In genomic region chr10:16619584-16619983, GRCm38 (mm10) we compare ENCODE assay signal across 16 mouse cellular contexts.
DNase-seq lines count a peak whose midpoint lies in the region; TF ChIP-seq lines count a peak whose summit lies in the region.
"Had no signal": no experiment of that assay in that cellular context is flagged by ENCODE, and none has a peak within 500 bp of the region (broad histone marks: within the 10 kb centered on the region; RNA-seq: fewer than 3 reads in every experiment).

No protein-coding gene starts in this region.

- DNase-seq in CH12.LX (ENCODE audit: extremely low read depth): peak; percentile 31
- DNase-seq in layer of hippocampus, adult 11-12 months (ENCODE audit: low spot score): no peak
- DNase-seq: adrenal gland, adult 2 months; adrenal gland, adult 8-10 months; adrenal gland, postnatal 10 days; adrenal gland, postnatal 14 days; adrenal gland, postnatal 25 days; adrenal gland, postnatal 36 days; B cell, adult 2 months; cerebellum, adult 11 months; cerebellum, adult 11-12 months; cerebellum, adult 18-20 months; cerebellum, adult 2 months; cerebellum, adult 8-10 months had no signal

- TF ChIP-seq EP300 in CH12.LX (IDR thresholded peaks at IDR 0.05; ENCODE audit: low read length): peak; percentile 60; the same call in 1 of the 2 replicates

- TF ChIP-seq POLR2A in CH12.LX (IDR thresholded peaks at IDR 0.05; ENCODE audit: low read depth, low read length): no peak

- no peak for TF ChIP-seq RAD21 in CH12.LX (IDR thresholded peaks at IDR 0.05; ENCODE audit: low read depth, low read length)

- no peak overlapping the region for H3K9ac ChIP-seq in CH12.LX (ENCODE audit: insufficient read depth, low read depth)

- no peak overlapping the region for H3K27ac ChIP-seq in CH12.LX (ENCODE audit: insufficient read depth, low read depth)

- peaks cover 0 to 4% of the 10 kb centered on the region in 2 experiments; a peak in 2 of 4 replicates for H3K4me1 ChIP-seq in CH12.LX (ENCODE audit: control insufficient read depth in 1 of 2, insufficient read depth in 2 of 2)

- no peaks in the 10 kb centered on the region for H3K27me3 ChIP-seq in CH12.LX (replicated peaks)
- H3K27me3 ChIP-seq: Patski had no signal

- dilution Hi-C loops in CH12.LX (cut with MboI; ENCODE audit: extremely low pct_ligation_motif_present, extremely low pct_unique_long_range_greater_than_20kb, low sequenced_read_pairs): no loop called here

- H3K36me3 ChIP-seq in CH12.LX (replicated peaks in 1 of 2; ENCODE audit: control insufficient read depth in 1 of 2, insufficient read depth in 1 of 2, low read length in 1 of 2): no peaks in the 10 kb centered on the region
- H3K36me3 ChIP-seq: G1E had no signal

- H3K79me2 ChIP-seq in CH12.LX (replicated peaks; ENCODE audit: control insufficient read depth, extremely low read depth, insufficient read depth, poor library complexity, severe bottlenecking): no peaks in the 10 kb centered on the region

- in situ Hi-C loops in CH12.LX (cut with MboI; ENCODE audit: low pct_ligation_motif_present, low pct_unique_long_range_greater_than_20kb, low sequenced_read_pairs): no loop called here

- no peaks in the 10 kb centered on the region for H3K9me3 ChIP-seq in CH12.LX (replicated peaks; ENCODE audit: low read length)
- H3K9me3 ChIP-seq: G1E had no signal

- H3K4me2 ChIP-seq in CH12.LX (ENCODE audit: insufficient read depth, low read depth, poor library complexity, severe bottlenecking): no peak overlapping the region

- TF ChIP-seq CTCF in CH12.LX (conservative IDR thresholded peaks at IDR 0.05 in 1 of 2, IDR thresholded peaks at IDR 0.05 in 1 of 2; ENCODE audit: low read depth in 2 of 2, low read length in 2 of 2): no peak

- no peak overlapping the region for H3K4me3 ChIP-seq in CH12.LX (replicated peaks in 1 of 3; ENCODE audit: low read depth in 2 of 3, low read length in 2 of 3, poor library complexity in 1 of 3)

TF ChIP-seq in CH12.LX, 34 proteins besides CTCF, POLR2A, EP300 and RAD21:
- TF ChIP-seq ZNF384 (IDR thresholded peaks at IDR 0.05; ENCODE audit: low read depth, low read length) (no peak), SMC3 (IDR thresholded peaks at IDR 0.05; ENCODE audit: low read depth, low read length) (no peak), USF2 (conservative IDR thresholded peaks at IDR 0.05; ENCODE audit: low read depth, low read length) (no peak), GABPA (IDR thresholded peaks at IDR 0.05; ENCODE audit: insufficient replicate concordance, low read depth, low read length) (no peak), KAT2A (IDR thresholded peaks at IDR 0.05; ENCODE audit: insufficient replicate concordance, low read length) (no peak), ZKSCAN1 (IDR thresholded peaks at IDR 0.05; ENCODE audit: borderline replicate concordance, low read depth, low read length) (no peak), USF1 (IDR thresholded peaks at IDR 0.05; ENCODE audit: low read depth, low read length) (no peak), BHLHE40 (IDR thresholded peaks at IDR 0.05; ENCODE audit: low read depth, low read length) (peak; percentile 55; the same call in 1 of the 2 replicates), HCFC1 (IDR thresholded peaks at IDR 0.05; ENCODE audit: low read depth, low read length) (no peak), MAZ (IDR thresholded peaks at IDR 0.05; ENCODE audit: low read depth, low read length) (no peak), SIN3A (IDR thresholded peaks at IDR 0.05; ENCODE audit: low read length) (no peak), ETS1 (conservative IDR thresholded peaks at IDR 0.05; ENCODE audit: low read depth, low read length) (no peak; the same call in 1 of the 2 replicates), NRF1 (IDR thresholded peaks at IDR 0.05; ENCODE audit: low read depth, low read length) (no peak), JUND (conservative IDR thresholded peaks at IDR 0.05; ENCODE audit: low read depth, low read length) (0 out of 2 replicates have a peak, but pooled peaks have one; percentile 27)
TF ChIP-seq in CH12.LX: peak in this region for 2.
